Mouse (Mus musculus) frontal cortex, postnatal 36 days (tissue): ENCODE results near the gene 9130204L05Rik.

Source experiments
- DNase-seq, 2 experiments: peaks; one replicate each; pipeline ENCODE4 v3.0.0; 2022; ENCODE audit warnings: low spot score in 2 of 2

Gene 9130204L05Rik

DNA sequence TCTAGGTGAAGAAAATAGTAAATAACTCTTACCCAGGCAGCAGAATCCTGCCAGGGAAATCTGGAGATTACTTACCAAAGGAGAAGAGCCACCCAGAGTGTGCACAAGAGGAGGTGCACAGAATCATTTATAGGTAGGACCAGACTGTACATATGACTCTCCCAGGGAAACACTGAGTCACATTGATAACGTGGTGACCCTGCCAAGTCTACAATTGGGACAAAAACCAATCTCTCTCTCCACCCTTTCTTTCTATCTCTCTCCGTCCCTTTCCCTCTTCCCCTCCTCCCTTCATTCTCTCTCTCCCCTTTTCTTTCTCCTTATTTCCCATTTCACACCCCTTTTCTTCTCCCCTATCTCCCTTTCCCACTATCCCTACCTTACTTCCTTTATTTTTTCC, at the start of gene 9130204L05Rik:
TSS of gene 9130204L05Rik (minus strand) at position 101 of the 400 bp plus-strand sequence.
- DNase-seq = no peak

DNA sequence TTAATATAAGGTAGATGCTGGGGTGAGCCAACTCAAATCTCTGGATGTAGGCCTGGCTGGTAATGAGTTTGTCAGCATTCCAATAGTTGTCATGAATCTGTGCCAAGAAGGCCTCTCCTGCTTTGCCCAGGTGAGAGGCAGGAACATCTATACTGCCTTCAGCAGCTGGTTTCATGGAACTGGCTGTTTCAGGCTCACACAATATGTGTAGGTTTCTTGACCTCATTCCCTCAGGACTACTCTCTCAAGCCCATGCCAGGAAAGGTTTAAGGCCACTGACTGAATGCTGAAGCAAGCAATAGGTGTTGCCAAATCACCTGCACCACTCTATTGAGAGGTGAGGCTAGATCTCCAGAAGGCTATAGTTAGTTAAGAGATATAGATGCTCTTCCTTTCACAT, 18.1 kb upstream of the 9130204L05Rik start:
- DNase-seq = no peak

DNA sequence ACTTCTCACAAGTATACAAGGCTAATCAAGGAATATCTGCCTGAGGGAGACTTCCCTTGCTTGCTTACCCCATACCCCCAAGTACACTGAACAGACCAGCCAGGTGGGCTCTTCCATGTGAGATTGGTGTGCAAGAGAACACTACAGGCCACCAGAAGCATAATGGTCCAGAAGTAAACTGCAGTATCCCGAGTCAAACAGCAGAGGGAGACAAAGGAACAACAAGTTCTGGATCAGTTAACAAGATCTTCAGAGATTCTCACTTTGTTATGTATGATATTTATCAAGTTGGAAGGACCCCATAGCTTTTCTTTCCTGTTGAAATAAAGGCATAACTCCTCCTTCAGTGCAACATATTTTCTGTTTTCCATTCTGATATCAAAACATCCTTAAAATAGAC, 31.4 kb downstream of the 9130204L05Rik start:
- DNase-seq = no peak

- no peak for DNase-seq
Observed at GRCm38 (mm10) chr3:91052654-91053053, 37.9 kb downstream of the 9130204L05Rik start.
